Mouse (Mus musculus) cerebellum, adult 2 months (tissue): ENCODE data around the gene Kcnmb1.

Experiments
- CTCF ChIP-seq: fragments of 200-500 bp; IDR thresholded peaks from 2 replicates; pipeline ENCODE4 v1.5.1; 2011; ENCODE audit warnings: low read depth, mild to moderate bottlenecking, control low read depth, low read length, moderate library complexity, borderline replicate concordance; ENCODE audit not compliant: insufficient read depth
- POLR2A ChIP-seq: fragments of 200-500 bp; IDR thresholded peaks from 2 replicates; pipeline ENCODE4 v1.6.1; 2011; ENCODE audit warnings: low read length, control low read depth, borderline replicate concordance; ENCODE audit not compliant: insufficient read depth

DNA sequence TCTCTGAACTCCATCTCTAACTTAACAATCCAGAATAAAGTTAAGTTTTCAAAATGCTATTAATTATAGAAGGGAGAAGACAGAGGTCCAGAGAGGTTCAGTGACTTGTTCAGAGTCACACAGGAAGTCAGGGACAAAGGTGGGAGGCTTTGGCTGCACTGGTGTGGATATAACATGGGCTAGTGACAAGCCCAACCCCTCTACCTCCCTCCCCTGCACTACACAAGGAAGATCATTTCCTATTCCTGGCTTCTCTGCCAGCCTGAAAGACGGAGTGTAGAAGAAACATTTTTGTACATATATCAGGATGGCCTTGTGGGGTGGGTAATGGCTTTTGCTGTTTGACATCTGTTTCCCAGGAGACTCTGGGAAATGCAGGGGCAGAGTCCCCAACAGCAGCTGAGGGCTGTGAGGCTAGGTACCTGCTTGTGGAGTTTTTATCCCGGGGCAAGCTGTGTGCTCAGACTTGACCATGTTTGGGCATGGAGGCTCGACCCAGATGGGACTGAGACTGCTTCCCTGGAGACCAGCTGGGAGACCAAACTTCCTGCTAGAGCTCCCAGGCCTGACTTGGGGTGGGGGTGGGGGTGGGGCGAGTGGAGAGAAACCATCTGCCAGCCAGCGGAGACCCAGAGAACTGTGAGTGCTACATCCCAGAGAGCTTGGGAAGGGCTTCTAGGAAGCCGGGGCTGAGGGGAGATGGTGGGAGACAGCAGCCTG is at the start of gene Kcnmb1:
- TF ChIP-seq CTCF = no peak
- no peak for TF ChIP-seq POLR2A
